Mouse (Mus musculus) midbrain, embryonic 15.5 days (tissue): Measurements from ENCODE around the gene Gm20696. TPM values are rescaled to one million over a fixed set of nuclear protein-coding genes. Genes with fewer than 3 reads are reported as not detected.
A peak's percentile ranks its signal among the peaks of the same experiment; 100 is the strongest.

Experiments used
- ATAC-seq: fragments of 200-750 bp; cut with Nextera tagmentation; replicated peaks from 2 replicates; pipeline ENCODE4 v1.8.0; 2017; ENCODE audit warnings: moderate TSS enrichment
- H3K27ac ChIP-seq: fragments of 300-500 bp; sonication (generic); 2 replicates; pipeline ENCODE4 v1.5.1; 2015; ENCODE audit warnings: mild to moderate bottlenecking, inconsistent platforms
- H3K27me3 ChIP-seq: fragments of 300-500 bp; sonication (generic); replicated peaks from 2 replicates; pipeline ENCODE4 v1.6.1; 2015; ENCODE audit warnings: inconsistent platforms
- H3K36me3 ChIP-seq: fragments of 300-500 bp; sonication (generic); replicated peaks from 2 replicates; pipeline ENCODE4 v1.6.1; 2015; ENCODE audit warnings: inconsistent platforms
- H3K4me1 ChIP-seq: fragments of 300-500 bp; sonication (generic); 2 replicates; pipeline ENCODE4 v1.6.1; 2015; ENCODE audit warnings: inconsistent platforms
- H3K4me2 ChIP-seq: fragments of 300-500 bp; sonication (generic); 2 replicates; pipeline ENCODE4 v1.6.1; 2015; ENCODE audit warnings: inconsistent platforms, mild to moderate bottlenecking, moderate library complexity
- H3K4me3 ChIP-seq: fragments of 300-500 bp; sonication (generic); 2 replicates; pipeline ENCODE4 v1.5.1; 2015; ENCODE audit warnings: mild to moderate bottlenecking, inconsistent platforms
- H3K9ac ChIP-seq: fragments of 300-500 bp; sonication (generic); 2 replicates; pipeline ENCODE4 v1.6.1; 2015; ENCODE audit warnings: mild to moderate bottlenecking, inconsistent platforms
- H3K9me3 ChIP-seq: fragments of 300-500 bp; sonication (generic); 2 replicates; pipeline ENCODE4 v1.6.1; 2016; ENCODE audit warnings: inconsistent platforms
- WGBS: fragments of 180-500 bp; shearing (Covaris S2); methylation state at CpG from one replicate; pipeline ENCODE4 v1.1.7; 2015; ENCODE audit warnings: mixed read lengths; 5-methylcytosine and 5-hydroxymethylcytosine counted together
- polyA plus RNA-seq: library from polyadenylated mRNA; unstranded; fragments of >200 nt; fragmentation: Nextera tagmentation; extraction: Ambion mirVana; gene quantifications from 2 replicates; pipeline ENCODE4 v1.2.1, GENCODE M21; 2015

Gm20696 gene
- polyA plus RNA-seq, 1 experiment from 2014 or later = 2.9 TPM

DNA sequence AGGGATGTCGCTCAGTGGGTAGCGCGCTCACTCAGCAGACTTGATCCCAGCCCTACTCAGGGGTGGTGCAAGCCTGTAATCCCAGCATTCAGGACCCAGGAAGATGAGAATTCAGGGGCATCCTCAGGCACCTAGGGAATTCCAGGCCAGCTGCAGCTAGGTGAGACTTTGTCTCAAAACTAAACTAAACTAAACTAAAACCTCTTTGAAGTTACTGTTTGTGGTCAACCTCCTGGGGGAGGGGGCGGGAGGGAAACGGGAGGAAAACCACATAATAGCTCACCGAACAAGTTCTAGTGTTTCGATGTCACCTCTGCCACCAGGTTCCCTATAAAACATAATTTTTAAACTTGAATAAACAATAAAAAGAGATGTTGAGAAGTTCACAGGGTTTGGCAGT lies 168.5 kb downstream of the Gm20696 start:
- ATAC-seq = no peak
- no peak overlapping the region for H3K9ac ChIP-seq
- no peaks in the 10 kb centered on the region for H3K27me3 ChIP-seq
- H3K27ac ChIP-seq = no peak overlapping the region
- H3K9me3 ChIP-seq = no peaks in the 10 kb centered on the region
- no peak overlapping the region for H3K4me3 ChIP-seq
- no peaks in the 10 kb centered on the region for H3K36me3 ChIP-seq
- 87% methylated on average over 7 of the region's 7 CpGs for WGBS
- H3K4me1 ChIP-seq = no peaks in the 10 kb centered on the region
- no peak overlapping the region for H3K4me2 ChIP-seq

DNA sequence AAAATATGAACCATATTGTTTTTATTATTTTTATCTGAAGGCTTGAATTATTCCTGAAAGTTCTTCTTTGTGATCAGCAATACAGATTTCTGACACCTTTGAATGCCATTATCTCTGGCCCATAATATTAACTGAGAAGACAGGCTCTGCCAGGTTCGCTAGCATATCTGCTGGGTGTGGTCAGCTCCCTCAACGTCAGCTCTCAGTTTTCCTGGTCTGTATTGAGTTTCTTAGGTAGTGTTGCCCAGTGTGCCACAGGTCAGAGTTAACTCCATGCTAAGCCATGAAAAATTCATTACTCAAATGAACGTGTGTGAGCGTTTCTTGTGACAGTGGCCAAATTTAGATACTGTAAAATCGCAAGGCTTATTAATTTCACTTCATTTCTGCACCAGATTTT lies 170.5 kb downstream of the Gm20696 start:
- no peak overlapping the region for H3K4me2 ChIP-seq
- H3K4me1 ChIP-seq = no peaks in the 10 kb centered on the region
- no peaks in the 10 kb centered on the region for H3K9me3 ChIP-seq
- H3K36me3 ChIP-seq = no peaks in the 10 kb centered on the region
- WGBS = 77% methylated on average over 5 of the region's 5 CpGs
- H3K27me3 ChIP-seq = no peaks in the 10 kb centered on the region
- no peak overlapping the region for H3K27ac ChIP-seq
- no peak overlapping the region for H3K4me3 ChIP-seq
- ATAC-seq = no peak
- no peak overlapping the region for H3K9ac ChIP-seq

DNA sequence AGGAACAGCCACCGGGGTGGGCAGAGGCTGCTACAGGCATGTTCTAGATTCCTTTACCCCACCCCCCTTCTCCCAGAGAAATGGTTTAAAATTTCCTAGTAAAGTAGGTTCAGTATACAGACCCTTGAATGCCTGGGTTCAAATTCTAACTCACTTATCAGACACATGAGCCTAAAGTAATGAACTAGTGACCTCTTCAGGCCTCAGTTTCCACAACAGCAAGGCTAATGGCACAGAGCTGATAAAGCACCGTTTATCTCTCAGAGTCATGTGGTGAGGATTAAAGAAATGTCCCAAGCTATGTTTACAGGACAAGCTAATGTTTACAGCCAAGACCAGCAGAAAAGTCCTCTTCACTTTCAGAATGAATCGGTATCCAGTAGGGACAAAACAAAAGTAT lies 173.7 kb downstream of the Gm20696 start:
- Histone ChIP-seq H3K4me3 (no peak overlapping the region), H3K27ac (no peak overlapping the region), H3K9me3 (no peaks in the 10 kb centered on the region), H3K9ac (no peak overlapping the region), H3K27me3 (no peaks in the 10 kb centered on the region), H3K36me3 (no peaks in the 10 kb centered on the region), H3K4me2 (no peak overlapping the region), H3K4me1 (no peaks in the 10 kb centered on the region)
- 45% methylated on average over 3 of the region's 3 CpGs for WGBS
- ATAC-seq = no peak

DNA sequence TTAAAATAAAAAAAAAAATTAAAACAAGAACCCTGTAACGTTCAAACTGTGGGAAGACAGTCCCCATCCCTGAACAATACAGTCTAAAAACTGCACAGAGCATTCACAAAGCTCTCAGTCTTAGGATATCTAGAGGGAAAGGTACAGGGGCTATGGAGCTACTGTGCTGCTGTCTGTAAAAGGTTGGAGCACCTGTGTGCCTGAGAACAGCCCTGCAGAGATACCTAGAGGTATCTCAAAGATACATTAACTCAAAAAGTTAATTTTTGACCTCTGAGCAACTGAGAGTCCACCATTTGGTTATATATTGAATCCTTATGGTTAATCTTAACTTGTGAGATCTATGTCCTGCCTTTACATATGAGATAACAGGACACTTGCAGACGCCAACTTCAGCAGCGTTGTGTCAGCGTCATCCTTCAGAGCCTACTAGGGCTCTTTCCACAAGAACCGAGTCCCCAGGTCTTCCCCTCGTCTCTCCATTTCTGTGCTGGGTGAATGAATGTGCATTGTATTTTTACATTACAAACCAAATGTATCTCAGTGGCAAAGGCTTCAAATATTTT lies 174.5 kb downstream of the Gm20696 start:
- no peak overlapping the region for H3K4me2 ChIP-seq
- H3K27ac ChIP-seq = no peak overlapping the region
- no peaks in the 10 kb centered on the region for H3K36me3 ChIP-seq
- no peak for ATAC-seq
- H3K4me1 ChIP-seq = no peaks in the 10 kb centered on the region
- H3K27me3 ChIP-seq = no peaks in the 10 kb centered on the region
- no peaks in the 10 kb centered on the region for H3K9me3 ChIP-seq
- 85% methylated on average over 6 of the region's 6 CpGs for WGBS
- H3K4me3 ChIP-seq = no peak overlapping the region
- no peak overlapping the region for H3K9ac ChIP-seq

DNA sequence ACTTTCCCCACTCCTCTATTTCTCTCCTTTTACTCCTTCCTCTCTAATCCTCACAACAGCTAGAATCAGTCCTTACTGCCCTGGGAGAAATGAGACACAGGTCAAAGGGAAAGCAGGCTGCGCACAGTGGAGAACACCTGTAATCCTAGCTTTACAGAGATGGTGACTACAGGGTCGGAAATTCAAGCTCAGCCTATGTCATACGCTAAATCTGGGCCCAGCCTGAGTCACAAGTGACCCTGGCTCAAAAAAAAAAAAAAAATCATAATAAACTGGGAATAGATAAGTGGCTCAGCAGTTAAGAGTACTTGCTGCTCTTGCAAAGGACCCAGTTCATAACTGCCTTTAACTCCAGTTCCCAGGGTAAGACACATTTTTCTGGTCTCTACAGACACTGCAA lies 175.5 kb downstream of the Gm20696 start:
- H3K4me3 ChIP-seq = no peak overlapping the region
- no peak overlapping the region for H3K27ac ChIP-seq
- no peaks in the 10 kb centered on the region for H3K36me3 ChIP-seq
- ATAC-seq = no peak
- no peak overlapping the region for H3K9ac ChIP-seq
- whole genome bisulfite sequencing = 92% methylated on average over 3 of the region's 3 CpGs
- peaks cover 1% of the 10 kb centered on the region; the same call in 1 of the 2 replicates for H3K4me1 ChIP-seq
- no peaks in the 10 kb centered on the region for H3K27me3 ChIP-seq
- H3K9me3 ChIP-seq = no peaks in the 10 kb centered on the region
- no peak overlapping the region for H3K4me2 ChIP-seq

DNA sequence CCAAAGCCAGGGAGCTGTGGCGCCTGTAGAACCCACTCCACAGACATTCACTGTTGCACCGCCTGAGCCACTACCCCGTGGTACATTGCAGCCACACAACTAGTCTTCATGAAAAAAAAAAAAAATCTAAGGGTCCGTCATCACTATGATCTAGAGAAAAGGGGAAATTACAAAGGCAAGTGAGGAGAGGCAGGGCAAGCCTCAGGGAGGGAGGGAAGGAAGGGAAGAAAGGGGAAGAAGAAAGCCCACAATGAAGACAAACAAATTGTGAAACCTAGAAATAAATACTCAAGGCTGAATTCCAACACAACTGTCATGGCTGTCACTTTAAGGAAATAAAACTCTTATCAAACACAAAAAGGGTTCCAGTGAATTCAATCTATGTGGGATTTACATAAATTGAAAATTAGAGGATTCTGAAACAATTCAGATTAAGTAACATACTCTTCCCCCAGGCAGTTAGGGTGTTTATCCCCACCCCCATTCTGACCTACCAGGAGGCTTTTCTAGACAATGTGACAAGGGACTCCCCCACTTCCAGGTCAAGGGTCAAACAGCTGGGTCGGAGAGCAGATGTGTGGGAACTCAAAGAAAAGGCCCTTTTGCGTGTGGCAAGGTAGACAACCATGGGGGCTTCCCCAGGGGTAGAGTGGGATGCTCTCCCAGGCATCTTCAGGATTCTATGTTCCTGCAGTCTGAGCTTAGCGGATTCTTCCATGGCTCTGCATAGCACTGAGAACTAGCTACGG lies 176.5 kb downstream of the Gm20696 start:
- WGBS = 71% methylated on average over 8 of the region's 8 CpGs
- H3K9me3 ChIP-seq = no peaks in the 10 kb centered on the region
- peaks cover 12% of the 10 kb centered on the region for H3K4me1 ChIP-seq
- no peak overlapping the region for H3K4me3 ChIP-seq
- no peak for ATAC-seq
- H3K27me3 ChIP-seq = no peaks in the 10 kb centered on the region
- H3K4me2 ChIP-seq = no peak overlapping the region
- H3K27ac ChIP-seq = no peak overlapping the region
- H3K9ac ChIP-seq = no peak overlapping the region
- H3K36me3 ChIP-seq = no peaks in the 10 kb centered on the region

DNA sequence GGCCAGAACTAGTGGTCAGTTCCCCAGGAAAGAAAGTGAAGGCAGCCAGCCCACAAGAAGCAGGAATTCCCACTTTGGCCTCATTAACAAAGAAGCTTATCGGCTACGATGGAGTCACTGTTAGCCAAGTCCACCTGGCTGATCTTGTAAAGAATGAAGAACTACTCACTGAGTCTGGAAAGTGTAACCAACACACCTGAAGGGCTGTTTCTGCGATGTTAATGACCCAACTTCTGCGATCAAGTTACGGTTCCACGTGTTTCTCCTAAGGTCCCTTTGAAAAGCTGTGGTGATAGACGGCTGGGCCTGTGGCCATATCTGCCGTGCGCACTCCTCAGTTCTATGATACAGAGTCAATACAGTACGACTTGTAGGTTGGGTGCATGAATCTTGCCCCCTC lies 177.2 kb downstream of the Gm20696 start:
- H3K27ac ChIP-seq = no peak overlapping the region
- H3K9ac ChIP-seq = no peak overlapping the region
- no peaks in the 10 kb centered on the region for H3K36me3 ChIP-seq
- no peaks in the 10 kb centered on the region for H3K27me3 ChIP-seq
- no peaks in the 10 kb centered on the region for H3K9me3 ChIP-seq
- ATAC-seq = no peak
- peaks cover 19% of the 10 kb centered on the region for H3K4me1 ChIP-seq
- WGBS = 93% methylated on average over 10 of the region's 10 CpGs
- no peak overlapping the region for H3K4me2 ChIP-seq
- H3K4me3 ChIP-seq = no peak overlapping the region

DNA sequence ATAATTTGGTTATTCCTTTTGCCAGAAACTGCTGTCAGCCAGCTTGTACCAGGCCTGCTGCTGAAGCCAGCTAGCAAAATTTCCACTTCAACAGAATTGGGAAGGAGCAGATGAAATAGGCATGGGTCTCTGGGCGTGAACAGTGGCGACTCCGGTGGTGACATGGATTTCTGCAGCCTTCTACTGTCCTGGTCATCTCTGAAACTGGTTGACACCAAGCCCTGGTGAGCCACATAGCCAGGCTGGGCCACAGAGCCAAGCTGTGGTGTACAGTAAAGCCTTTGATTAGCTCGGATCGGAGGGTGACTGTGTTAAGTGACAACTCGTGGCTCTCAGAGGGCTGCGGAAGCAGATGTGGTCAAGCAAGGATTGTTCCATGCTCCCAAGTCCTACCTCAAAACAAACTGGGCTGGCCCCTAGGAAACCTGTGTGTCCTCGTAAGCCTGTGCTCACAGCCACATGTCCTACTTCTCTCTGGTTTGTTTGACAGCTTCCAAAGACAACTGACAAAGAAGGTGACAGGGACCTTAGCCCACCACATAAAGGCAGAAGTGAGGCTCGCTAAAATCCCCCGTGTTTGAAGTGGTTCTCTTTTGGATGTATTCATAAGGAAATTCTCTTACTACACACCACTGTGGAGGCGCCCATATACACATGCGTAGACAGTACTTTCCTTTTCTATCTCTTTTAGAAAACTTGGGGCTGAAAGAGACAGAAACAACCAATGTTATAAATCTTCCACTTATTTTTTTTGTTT lies 180.5 kb downstream of the Gm20696 start:
- Histone ChIP-seq H3K4me3 (no peak overlapping the region), H3K9me3 (no peaks in the 10 kb centered on the region), H3K4me2 (peak overlapping the region; percentile 39), H3K9ac (no peak overlapping the region), H3K27ac (peak overlapping the region; percentile 75), H3K27me3 (no peaks in the 10 kb centered on the region), H3K36me3 (no peaks in the 10 kb centered on the region), H3K4me1 (peaks cover 23% of the 10 kb centered on the region)
- WGBS = 62% methylated on average over 12 of the region's 12 CpGs
- peak; percentile 60 for ATAC-seq

DNA sequence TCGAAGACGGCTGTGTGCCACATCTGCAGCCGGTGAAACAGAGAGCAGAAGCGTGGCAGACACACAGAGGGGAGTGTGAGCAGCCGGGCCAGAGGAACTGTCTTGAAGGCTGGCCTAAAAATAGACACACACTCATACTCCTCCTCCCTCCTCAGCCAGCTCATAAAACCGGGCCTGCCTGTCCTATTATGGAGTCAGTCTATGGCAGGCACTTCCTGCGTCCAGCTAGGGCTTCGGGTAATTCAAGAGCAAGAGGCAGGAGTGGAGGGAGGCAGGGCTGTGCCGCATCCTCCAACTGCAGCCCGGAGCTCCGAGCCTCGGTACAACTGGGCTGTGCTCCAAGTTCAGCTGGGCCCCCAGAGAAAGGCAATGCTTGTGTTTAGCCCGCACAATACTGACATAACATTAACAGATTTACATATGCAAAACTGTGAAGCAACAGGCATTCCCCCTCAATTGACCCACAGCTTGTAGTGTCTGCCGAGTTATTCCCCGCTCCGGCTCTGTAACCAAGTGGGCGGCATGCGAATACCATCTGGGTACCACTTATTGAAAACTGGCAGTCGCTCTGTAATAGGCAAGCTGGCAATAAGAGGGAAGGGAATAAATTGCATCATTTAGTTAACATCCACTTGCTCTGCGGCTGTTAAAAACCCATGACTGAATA lies 181.2 kb downstream of the Gm20696 start:
- WGBS = 20% methylated on average over 20 of the region's 20 CpGs

DNA sequence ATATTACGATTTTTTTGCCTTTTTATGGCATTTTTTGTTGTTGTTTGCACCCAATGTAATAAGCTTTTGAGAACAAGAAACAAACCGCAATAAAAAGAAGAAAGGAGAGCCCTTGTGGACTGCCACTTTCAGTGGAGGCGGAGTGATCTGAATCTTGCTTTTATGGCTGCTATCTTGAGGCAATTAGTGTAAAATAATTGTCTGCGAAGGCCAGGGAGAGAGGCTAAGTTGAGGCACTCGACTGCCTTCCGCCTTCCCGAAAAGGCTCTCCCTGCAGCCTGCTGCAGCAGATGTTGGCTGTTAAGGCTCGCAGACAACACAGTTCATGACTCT lies 181.7 kb downstream of the Gm20696 start:
- H3K36me3 ChIP-seq = no peaks in the 10 kb centered on the region
- no peaks in the 10 kb centered on the region for H3K27me3 ChIP-seq
- peak overlapping the region; percentile 75 for H3K27ac ChIP-seq
- peak overlapping the region; percentile 39 for H3K4me2 ChIP-seq
- H3K4me3 ChIP-seq = 0 out of 2 replicates have a peak overlapping the region, but pooled peaks have one; percentile 1
- no peak for ATAC-seq
- no peaks in the 10 kb centered on the region for H3K9me3 ChIP-seq
- H3K9ac ChIP-seq = peak overlapping the region; percentile 38
- H3K4me1 ChIP-seq = peaks cover 23% of the 10 kb centered on the region
- 49% methylated on average over 8 of the region's 8 CpGs for WGBS

More for the DNA sequence above, 181.2 kb downstream of the Gm20696 start:
- Histone ChIP-seq H3K36me3 (no peaks in the 10 kb centered on the region), H3K4me1 (peaks cover 23% of the 10 kb centered on the region), H3K4me3 (0 out of 2 replicates have a peak overlapping the region, but pooled peaks have one; percentile 1), H3K9me3 (no peaks in the 10 kb centered on the region), H3K9ac (peak overlapping the region; percentile 38), H3K27ac (peak overlapping the region; percentile 75), H3K27me3 (no peaks in the 10 kb centered on the region), H3K4me2 (peak overlapping the region; percentile 39)
- peak; percentile 92 for ATAC-seq

DNA sequence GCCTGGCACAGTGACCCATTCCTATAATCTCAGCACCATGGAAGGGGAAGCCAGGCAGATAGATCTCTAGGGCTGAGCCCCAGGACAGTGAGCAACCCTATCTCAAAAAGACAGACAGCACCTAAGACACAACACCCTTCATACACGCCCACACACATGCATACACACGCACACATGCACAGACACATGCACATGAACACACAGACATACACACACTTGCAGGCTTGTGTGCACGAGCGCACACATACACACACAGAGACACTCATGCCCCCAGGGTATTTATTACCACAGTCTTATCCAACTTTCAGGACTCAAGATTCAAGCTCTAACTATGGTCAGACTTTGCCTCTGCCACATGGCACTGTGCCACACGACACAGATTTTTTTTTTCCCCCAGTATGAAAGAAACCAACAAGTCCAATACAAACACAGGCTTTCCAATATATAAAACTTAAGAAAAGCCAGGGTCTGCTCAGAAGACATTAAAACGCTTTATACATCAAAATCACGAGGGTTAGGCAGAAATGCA lies 182.3 kb downstream of the Gm20696 start:
- H3K4me1 ChIP-seq = peaks cover 23% of the 10 kb centered on the region
- H3K27ac ChIP-seq = no peak overlapping the region
- no peak overlapping the region for H3K4me2 ChIP-seq
- ATAC-seq = no peak
- H3K4me3 ChIP-seq = no peak overlapping the region
- no peak overlapping the region for H3K9ac ChIP-seq
- no peaks in the 10 kb centered on the region for H3K36me3 ChIP-seq
- H3K27me3 ChIP-seq = no peaks in the 10 kb centered on the region
- 85% methylated on average over 7 of the region's 7 CpGs for WGBS
- H3K9me3 ChIP-seq = no peaks in the 10 kb centered on the region

DNA sequence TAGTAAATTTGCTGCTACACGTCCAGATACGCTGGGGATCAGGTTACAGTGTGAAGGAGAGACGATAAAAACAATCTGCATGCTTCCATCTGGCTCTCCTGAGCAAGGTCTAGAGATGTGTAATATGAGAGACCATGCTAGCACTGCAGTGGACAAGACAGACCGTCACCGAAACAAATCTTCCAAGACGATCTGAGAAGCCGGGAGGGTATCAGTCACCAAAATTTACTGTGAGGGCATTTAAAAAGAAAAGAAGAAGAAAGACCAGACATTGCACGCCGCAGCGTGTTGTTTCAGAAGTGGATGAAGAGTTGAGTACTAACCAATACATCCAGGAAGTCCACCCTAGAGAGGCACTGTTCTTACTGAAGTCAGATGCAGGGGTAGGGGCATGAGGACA lies 183.0 kb downstream of the Gm20696 start:
- no peak overlapping the region for H3K27ac ChIP-seq
- H3K9me3 ChIP-seq = no peaks in the 10 kb centered on the region
- H3K36me3 ChIP-seq = no peaks in the 10 kb centered on the region
- ATAC-seq = no peak
- H3K4me1 ChIP-seq = peaks cover 23% of the 10 kb centered on the region
- WGBS = 84% methylated on average over 10 of the region's 10 CpGs
- H3K4me3 ChIP-seq = no peak overlapping the region
- no peaks in the 10 kb centered on the region for H3K27me3 ChIP-seq
- H3K9ac ChIP-seq = no peak overlapping the region
- H3K4me2 ChIP-seq = no peak overlapping the region
